Mouse (Mus musculus) natural killer cell, adult 2 months (primary cell): ENCODE measurements around the gene Tango6.
"Not testable (repeated sequence)": the region's sequence is repeated elsewhere in the genome, so short reads cannot be mapped to it uniquely, and the experiment has no call there.

Source experiments
- DNase-seq, 2 experiments: peaks; one replicate each; pipeline ENCODE4 v3.0.0; 2022; ENCODE audit warnings: low spot score in 2 of 2

The Tango6 gene

GRCm38 (mm10) chr8:106872454-106873034 lies 189.7 kb downstream of the Tango6 start:
- DNase-seq = no peak

GRCm38 (mm10) chr8:106880121-106880707 lies 197.3 kb downstream of the Tango6 start:
- no peak for DNase-seq

DNA sequence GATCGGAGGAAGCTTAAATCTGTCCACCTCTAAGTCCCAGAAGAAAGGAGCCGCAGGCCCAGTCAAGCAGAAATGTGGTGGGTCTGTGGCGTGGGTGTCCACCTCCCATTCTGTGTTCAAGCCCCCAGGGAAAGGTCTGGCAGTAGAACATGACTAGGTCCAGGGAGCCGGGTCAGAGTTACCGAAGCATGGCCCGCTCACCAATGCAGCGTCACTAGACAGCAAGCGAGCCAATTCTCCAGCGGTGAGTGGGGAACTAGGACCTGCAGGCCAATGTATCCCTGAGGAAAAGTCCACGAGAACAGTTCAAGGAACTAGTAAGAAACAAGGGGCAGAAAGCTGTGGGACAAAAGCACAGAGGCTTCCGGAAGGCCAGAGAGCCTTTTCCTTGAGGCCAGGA lies 201.2 kb downstream of the Tango6 start:
- not testable (repeated sequence) for DNase-seq

GRCm38 (mm10) chr8:106884826-106885400 lies 202.0 kb downstream of the Tango6 start:
- DNase-seq = not testable (repeated sequence)

GRCm38 (mm10) chr8:106887336-106888189 lies 204.7 kb downstream of the Tango6 start:
- DNase-seq = peak; percentile 67 to 77

DNA sequence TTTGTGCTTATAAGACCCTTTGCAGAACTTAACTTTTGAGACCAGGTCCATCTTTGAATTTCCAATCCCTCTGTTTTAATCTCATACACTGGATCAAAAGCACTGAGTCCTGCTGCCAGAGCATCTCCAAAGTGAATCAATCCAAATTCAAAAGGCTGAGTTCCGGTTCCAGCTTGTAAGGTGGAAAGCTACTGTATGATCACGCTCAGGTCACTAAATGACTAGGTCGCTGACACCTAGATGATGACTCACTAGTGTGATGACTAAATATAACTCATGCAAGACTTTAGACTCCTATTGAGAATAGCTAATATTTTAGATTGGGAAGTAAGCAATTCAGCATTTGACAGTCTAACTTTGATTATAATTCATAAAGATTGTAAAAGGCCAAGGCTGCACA lies 205.9 kb downstream of the Tango6 start:
- DNase-seq = peak in 1 of 2 experiments; percentile 33

- DNase-seq = no peak
Measured at GRCm38 (mm10) chr8:106892210-106892805, 209.4 kb downstream of the Tango6 start.

GRCm38 (mm10) chr8:106892806-106893451 lies 210.1 kb downstream of the Tango6 start:
- peak in 1 of 2 experiments; percentile 22 for DNase-seq

- DNase-seq = peak; percentile 82 to 85
Measured at GRCm38 (mm10) chr8:106893481-106894156, 210.8 kb downstream of the Tango6 start, which contains the start of gene Utp4. TSS of gene Utp4 (plus strand) at chr8:106893636.

GRCm38 (mm10) chr8:106899473-106899872 lies 216.6 kb downstream of the Tango6 start:
- DNase-seq = no peak
